Mouse (Mus musculus) gonadal fat pad, adult 2 months (tissue): Measurements from ENCODE around the gene Adam12. TPM values are rescaled to one million over a fixed set of nuclear protein-coding genes. Genes with fewer than 3 reads are reported as not detected.

Source experiments
- DNase-seq: peaks from one replicate; pipeline ENCODE4 v3.0.0-alpha.2; 2012; ENCODE audit warnings: low read depth
- polyA plus RNA-seq: library from polyadenylated mRNA; depleted of rRNA; stranded (reverse); fragments of >200 nt; gene quantifications from 2 replicates; pipeline ENCODE4 v1.2.3, GENCODE M21; 2012; rRNA removed

The Adam12 gene
- polyA plus RNA-seq, result 4.9 and 6.6 TPM in 2 replicates

- DNase-seq, result no peak
Measured at GRCm38 (mm10) chr7:134231378-134232346, at the start of gene Adam12. Gene Adam12, minus strand, starts transcription at chr7:134232146.

DNA sequence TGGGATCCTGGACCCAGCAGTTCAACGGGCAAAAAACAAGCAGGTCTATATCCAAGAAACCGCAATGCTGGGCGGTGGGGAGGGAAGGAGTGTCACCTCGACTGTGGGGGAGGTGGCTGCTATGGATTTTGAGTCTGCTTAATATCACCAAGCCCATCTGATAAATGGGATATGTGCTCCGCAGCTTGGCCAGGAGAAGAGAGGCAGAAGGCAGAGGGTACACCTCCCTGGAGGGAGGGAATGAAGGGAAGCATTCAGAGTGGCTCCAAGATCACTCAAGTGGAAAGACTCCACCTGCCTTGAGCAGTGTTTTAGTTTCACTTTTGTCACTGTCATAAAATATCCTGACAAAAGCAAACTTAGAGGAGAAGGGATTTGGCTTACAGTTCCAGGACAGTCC lies 41.0 kb upstream of the Adam12 start:
- DNase-seq, result no peak

DNA sequence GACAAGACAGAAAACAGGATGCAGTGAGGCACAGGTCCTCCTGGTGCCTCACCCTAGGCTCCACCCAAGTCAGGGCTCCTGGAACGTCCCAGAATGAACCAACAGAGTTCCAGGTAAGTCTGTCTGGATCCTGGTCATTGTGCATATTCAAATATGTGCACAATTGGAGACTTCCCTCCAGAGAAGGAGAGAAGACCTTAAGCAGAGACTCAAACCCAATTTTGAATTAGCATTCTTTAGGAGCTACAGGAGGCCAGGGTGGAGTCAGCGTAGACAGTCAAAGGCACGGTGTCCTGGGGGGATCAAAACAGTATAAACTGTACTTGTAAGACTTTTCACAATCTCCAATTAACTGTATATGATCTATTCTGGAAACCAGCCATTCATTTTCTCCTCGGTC lies 40.5 kb upstream of the Adam12 start:
- no peak for DNase-seq

DNA sequence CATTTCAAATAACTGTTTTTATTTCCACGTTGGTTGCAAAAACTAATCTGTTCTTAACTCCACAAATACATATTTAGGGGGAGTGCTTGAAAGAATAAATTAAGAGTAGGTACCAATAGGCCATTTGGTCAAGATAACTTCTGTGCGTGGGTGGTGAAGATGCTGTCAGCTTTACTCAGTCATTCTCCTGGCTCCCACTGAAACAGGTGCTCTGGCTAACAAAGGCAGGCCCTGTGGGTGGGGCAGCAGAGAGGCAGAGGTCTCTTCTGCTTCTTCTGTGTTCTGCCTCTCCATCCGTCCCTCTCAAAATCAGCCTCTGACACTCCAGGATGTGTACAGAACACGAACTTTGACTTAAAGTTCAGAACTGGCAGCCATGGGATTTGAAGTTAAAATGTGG lies 33.8 kb upstream of the Adam12 start:
- DNase-seq, result no peak

DNA sequence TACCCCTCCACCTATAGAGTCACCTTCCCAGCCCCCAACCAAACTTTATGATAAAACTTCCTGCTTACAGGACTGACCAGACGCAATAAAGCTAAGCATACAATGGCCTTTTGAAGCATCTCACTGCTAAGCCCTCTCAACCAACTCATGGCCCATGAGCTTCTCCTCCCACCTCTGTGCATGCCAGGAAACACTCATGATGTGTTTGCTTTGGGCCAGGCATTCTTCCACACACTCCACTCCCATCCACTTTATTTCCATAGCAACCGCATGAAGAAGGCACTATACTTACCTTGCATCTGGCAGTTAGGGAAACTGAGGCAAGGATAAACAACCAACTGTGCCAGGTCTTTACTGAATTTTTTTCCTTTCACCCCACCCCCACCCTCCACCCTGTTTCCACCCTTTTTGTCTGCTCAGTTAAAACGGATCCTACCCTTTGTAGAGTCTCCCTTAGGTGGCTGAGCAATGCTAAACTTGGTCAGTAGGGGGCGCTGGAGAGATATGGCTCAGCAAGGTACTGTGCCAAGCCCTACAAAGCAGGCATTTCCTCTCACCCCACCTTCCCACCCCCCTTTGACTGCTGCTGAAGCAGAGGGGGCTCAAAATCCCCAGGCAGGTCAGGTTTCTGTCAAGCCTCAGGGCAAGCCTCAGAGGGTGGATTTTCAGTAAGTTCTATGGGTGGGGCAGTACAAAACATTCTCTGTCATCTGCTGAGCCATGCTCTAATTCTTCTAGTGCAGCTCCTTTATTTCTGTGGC lies 31.4 kb upstream of the Adam12 start:
- no peak for DNase-seq

DNA sequence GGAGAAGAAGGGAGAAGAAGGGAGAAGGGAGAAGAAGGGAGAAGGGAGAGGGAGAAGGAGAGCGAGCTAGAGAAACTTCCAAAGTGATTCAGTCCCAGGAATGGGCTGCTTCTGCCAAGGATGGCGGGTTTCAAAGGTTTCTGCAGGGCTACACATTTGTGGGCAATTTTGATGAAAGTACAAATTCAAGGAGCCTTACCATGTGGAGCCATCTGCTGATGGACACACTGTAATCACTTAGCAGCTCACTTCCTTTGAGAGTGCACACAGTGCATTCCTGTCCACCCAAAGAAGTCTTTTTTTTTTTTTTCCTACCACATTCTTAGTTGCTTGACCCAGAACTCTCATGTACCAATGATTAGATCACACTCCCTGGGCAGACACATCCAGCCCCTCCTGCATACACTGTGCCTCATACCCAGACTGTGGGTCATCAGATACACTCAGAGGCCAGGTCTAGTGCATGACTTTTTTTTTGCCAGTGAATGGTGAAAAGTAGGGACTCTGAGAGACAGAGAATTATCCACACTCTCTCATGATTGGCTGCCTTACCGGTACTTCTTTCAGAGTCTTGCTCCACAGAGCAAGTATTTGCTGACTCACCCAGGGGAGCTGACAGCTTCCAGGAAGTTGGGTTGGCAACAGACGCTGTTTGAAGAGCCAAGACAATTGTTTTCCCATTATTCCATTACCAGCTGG lies 29.2 kb upstream of the Adam12 start:
- DNase-seq, result no peak

GRCm38 (mm10) chr7:134250273-134250870 lies 18.4 kb upstream of the Adam12 start:
- no peak for DNase-seq

GRCm38 (mm10) chr7:134248041-134248440 lies 16.1 kb upstream of the Adam12 start:
- DNase-seq, result no peak

DNA sequence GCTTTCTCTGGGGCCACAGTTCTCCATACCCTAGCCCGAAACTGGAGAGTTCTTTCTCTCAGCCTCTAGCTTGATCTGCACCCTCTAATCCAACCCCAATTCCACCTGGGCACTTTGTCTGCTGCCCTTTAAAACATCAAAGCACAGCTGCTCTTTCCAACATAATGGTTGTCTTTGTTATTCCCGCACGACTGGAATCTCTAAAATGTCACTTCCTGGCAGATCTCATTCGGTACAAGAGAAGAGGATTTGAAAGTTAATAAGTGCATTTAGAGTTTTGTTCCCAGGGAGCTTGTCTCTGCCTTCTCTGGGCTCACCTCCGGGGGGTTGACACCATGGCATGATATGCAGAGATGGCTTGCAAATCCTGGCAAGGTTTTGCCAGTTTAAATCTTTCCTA lies 14.7 kb upstream of the Adam12 start:
- DNase-seq, result no peak

- DNase-seq, result no peak
Measured at GRCm38 (mm10) chr7:134242773-134243172, 10.8 kb upstream of the Adam12 start.

- no peak for DNase-seq
Measured at GRCm38 (mm10) chr7:134241212-134241611, 9.3 kb upstream of the Adam12 start.

- DNase-seq, result no peak
Measured at GRCm38 (mm10) chr7:134240579-134240978, 8.6 kb upstream of the Adam12 start.

- DNase-seq, result no peak
Measured at GRCm38 (mm10) chr7:134238863-134239262, 6.9 kb upstream of the Adam12 start.

- DNase-seq, result no peak
Measured at GRCm38 (mm10) chr7:134237356-134237755, 5.4 kb upstream of the Adam12 start.

GRCm38 (mm10) chr7:134236727-134237126 lies 4.8 kb upstream of the Adam12 start:
- DNase-seq, result no peak

- no peak for DNase-seq
Measured at GRCm38 (mm10) chr7:134235552-134235951, 3.6 kb upstream of the Adam12 start.

DNA sequence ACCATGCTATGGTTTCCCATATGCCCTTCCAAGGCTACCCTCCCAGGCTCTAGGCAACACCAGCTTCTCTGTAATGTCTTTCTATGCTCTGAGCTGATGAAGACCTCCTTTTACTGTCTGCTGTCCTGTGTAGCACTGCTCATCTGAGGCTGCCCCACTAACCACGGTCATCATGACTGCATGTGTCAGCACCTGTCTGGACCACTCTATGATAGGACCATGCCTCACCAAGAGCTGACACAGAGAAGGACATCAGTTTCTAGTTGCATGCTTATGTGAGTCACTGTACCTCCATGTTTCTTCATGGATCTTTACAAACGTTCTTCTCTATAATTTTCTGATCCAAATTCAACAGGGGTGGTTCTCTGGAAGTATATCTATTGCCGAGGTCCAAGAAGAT lies 1.2 kb downstream of the Adam12 start:
- DNase-seq, result no peak

- no peak for DNase-seq
Measured at GRCm38 (mm10) chr7:134229899-134230298, 2.0 kb downstream of the Adam12 start.

GRCm38 (mm10) chr7:134227773-134228455 lies 4.0 kb downstream of the Adam12 start:
- DNase-seq, result no peak

DNA sequence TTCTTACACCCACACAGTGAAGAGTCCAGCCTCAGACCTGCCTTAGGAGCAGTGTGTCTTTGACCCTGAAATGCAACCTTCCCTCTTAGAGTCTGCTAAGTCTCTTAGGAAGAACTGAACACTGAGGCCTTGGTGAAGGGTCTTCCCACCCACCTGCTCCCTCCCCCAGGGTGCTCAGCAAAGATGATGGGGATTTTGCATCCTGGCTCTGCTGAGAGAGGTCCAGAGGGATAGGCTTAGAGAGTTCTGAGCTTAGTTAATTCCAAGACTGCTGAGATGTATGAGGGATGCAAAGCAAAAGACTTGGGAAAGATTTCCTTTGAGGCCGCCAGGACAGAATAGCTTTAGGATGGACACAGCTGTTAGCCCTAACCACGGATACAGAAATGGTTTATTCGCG lies 4.8 kb downstream of the Adam12 start:
- DNase-seq, result no peak

- no peak for DNase-seq
Measured at GRCm38 (mm10) chr7:134226231-134226630, 5.7 kb downstream of the Adam12 start.
